8 mouse cellular contexts compared by ENCODE assay signal in the genomic region with DNA sequence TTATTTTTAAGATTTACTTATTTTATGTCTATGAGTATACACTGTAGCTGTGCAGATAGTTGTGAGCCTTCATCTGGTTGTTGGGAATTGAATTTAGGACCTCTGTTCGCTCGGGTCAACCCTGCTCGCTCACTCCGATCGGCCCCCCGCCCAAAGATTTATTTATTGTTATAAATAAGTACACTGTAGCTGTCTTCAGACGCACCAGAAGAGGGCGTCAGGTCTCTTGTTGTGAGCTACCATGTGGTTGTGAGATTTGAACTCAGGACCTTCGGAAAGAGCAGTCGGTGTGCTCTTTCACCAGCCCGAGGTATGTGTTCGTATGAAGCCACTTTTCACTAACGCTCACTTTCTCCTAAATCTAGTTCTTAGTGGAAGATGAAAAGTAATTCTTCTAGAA. TPM values are rescaled to one million over a fixed set of nuclear protein-coding genes. Genes with fewer than 3 reads are reported as not detected.
DNase-seq lines count a peak whose midpoint lies in the region; ATAC-seq lines count a peak whose summit lies in the region.

No protein-coding gene starts in this region.

- WGBS in hindbrain, embryonic 13.5 days = 48% methylated on average over 13 of the region's 13 CpGs
- WGBS in liver, embryonic 13.5 days (ENCODE audit: insufficient replicate concordance) = 32% methylated on average over 13 of the region's 13 CpGs

- H3K4me3 ChIP-seq in hindbrain, embryonic 13.5 days = peak overlapping the region; percentile 99
- peak overlapping the region; percentile 92 for H3K4me3 ChIP-seq in liver, embryonic 13.5 days (replicated peaks)

- H3K4me2 ChIP-seq in hindbrain, embryonic 13.5 days = peak overlapping the region; percentile 66
- peak overlapping the region; percentile 76 for H3K4me2 ChIP-seq in liver, embryonic 13.5 days

- peaks cover 24% of the 10 kb centered on the region for H3K4me1 ChIP-seq in hindbrain, embryonic 13.5 days (replicated peaks)
- H3K4me1 ChIP-seq in liver, embryonic 13.5 days (replicated peaks) = peaks cover 29% of the 10 kb centered on the region

- 0 out of 2 replicates have a peak overlapping the region, but pooled peaks have one; percentile 95 for H3K27ac ChIP-seq in hindbrain, embryonic 13.5 days
- peak overlapping the region; percentile 99 for H3K27ac ChIP-seq in liver, embryonic 13.5 days

- H3K9ac ChIP-seq in hindbrain, embryonic 13.5 days = peak overlapping the region; percentile 97
- peak overlapping the region; percentile 97 for H3K9ac ChIP-seq in liver, embryonic 13.5 days

- no peaks in the 10 kb centered on the region for H3K9me3 ChIP-seq in hindbrain, embryonic 13.5 days
- no peaks in the 10 kb centered on the region for H3K9me3 ChIP-seq in liver, embryonic 13.5 days (replicated peaks)

- peaks cover 32% of the 10 kb centered on the region for H3K36me3 ChIP-seq in hindbrain, embryonic 13.5 days
- H3K36me3 ChIP-seq in liver, embryonic 13.5 days = peaks cover 29% of the 10 kb centered on the region
- H3K36me3 ChIP-seq in splenic B cell, adult 2 months (ENCODE audit: control insufficient read depth, insufficient read depth, low read length, poor library complexity, severe bottlenecking) = peaks cover 3% of the 10 kb centered on the region; the same call in 1 of the 2 replicates

- ATAC-seq in hindbrain, embryonic 13.5 days (ENCODE audit: low FRiP score) = no peak
- ATAC-seq in liver, embryonic 13.5 days (ENCODE audit: low read depth) = no peak

- H3K27me3 ChIP-seq in hindbrain, embryonic 13.5 days = no peaks in the 10 kb centered on the region
- H3K27me3 ChIP-seq in liver, embryonic 13.5 days = no peaks in the 10 kb centered on the region
- H3K27me3 ChIP-seq in splenic B cell, adult 2 months (ENCODE audit: control insufficient read depth, insufficient read depth, low read length, poor library complexity, severe bottlenecking) = no peaks in the 10 kb centered on the region

- peak; percentile 12 to 44 for DNase-seq in adrenal gland, adult (ENCODE audit: inconsistent age in 2 of 2, low spot score in 1 of 2)
- DNase-seq in adrenal gland, adult 8-10 months = no peak
- DNase-seq in 3134 (ENCODE audit: extremely low read depth, insufficient read length, low spot score) = peak; percentile 32
- DNase-seq in c-Kit-positive CD71-positive TER-119-positive erythroid progenitor cells, embryonic 14.5 days (ENCODE audit: low spot score) = peak; percentile 28
- peak; percentile 20 for DNase-seq in liver, embryonic 13.5 days
- peak; percentile 44 for DNase-seq in splenic B cell, adult 2 months (ENCODE audit: low read depth, low spot score)
- DNase-seq in urinary bladder, adult 18-20 months (ENCODE audit: low spot score in 2 of 2) = no peak

RNA-seq across cellular contexts. Expression of gene Ankle2, which starts 0.8 kb away (rescaled TPM):
- total RNA-seq in adrenal gland, adult 8-10 months (2022) = 10 to 100 TPM; 44.0 to 55.5 (median 52.7) TPM
- 22.8 and 23.8 TPM in 2 replicates for polyA plus RNA-seq in hindbrain, embryonic 13.5 days (2015; fragmentation: Nextera tagmentation; extraction: Ambion mirVana)
- polyA plus RNA-seq in liver, embryonic 13.5 days (2015; fragmentation: Nextera tagmentation; extraction: Ambion mirVana) = 13.5 and 15.9 TPM in 2 replicates

RNA-seq across cellular contexts. Expression of gene Pgam5, which starts 38.1 kb away (rescaled TPM):
- 10 to 100 TPM; 49.0 to 59.0 (median 56.8) TPM for total RNA-seq in adrenal gland, adult 8-10 months (2022)
- polyA plus RNA-seq in hindbrain, embryonic 13.5 days (2015; fragmentation: Nextera tagmentation; extraction: Ambion mirVana) = 89.4 and 93.9 TPM in 2 replicates
- polyA plus RNA-seq in liver, embryonic 13.5 days (2015; fragmentation: Nextera tagmentation; extraction: Ambion mirVana) = 37.4 and 39.7 TPM in 2 replicates

RNA-seq across cellular contexts. Expression of gene Pxmp2, which starts 54.3 kb away (rescaled TPM):
- total RNA-seq in adrenal gland, adult 8-10 months (2022) = 10 to 100 TPM in 1 of 4 experiments, 1 to 10 TPM in 3; 6.2 to 15.7 (median 9.6) TPM
- polyA plus RNA-seq in hindbrain, embryonic 13.5 days (2015; fragmentation: Nextera tagmentation; extraction: Ambion mirVana) = 9.8 and 10.5 TPM in 2 replicates
- 34.1 and 34.3 TPM in 2 replicates for polyA plus RNA-seq in liver, embryonic 13.5 days (2015; fragmentation: Nextera tagmentation; extraction: Ambion mirVana)

RNA-seq across cellular contexts. Expression of gene Pole, which starts 54.5 kb away (rescaled TPM):
- 1 to 10 TPM; 2.8 to 3.6 (median 3.1) TPM for total RNA-seq in adrenal gland, adult 8-10 months (2022)
- 8.2 and 9.1 TPM in 2 replicates for polyA plus RNA-seq in hindbrain, embryonic 13.5 days (2015; fragmentation: Nextera tagmentation; extraction: Ambion mirVana)
- polyA plus RNA-seq in liver, embryonic 13.5 days (2015; fragmentation: Nextera tagmentation; extraction: Ambion mirVana) = 20.6 and 21.8 TPM in 2 replicates

RNA-seq across cellular contexts. Expression of gene Golga3, which starts 55.1 kb away (rescaled TPM):
- 10 to 100 TPM; 41.4 to 51.2 (median 47.0) TPM for total RNA-seq in adrenal gland, adult 8-10 months (2022)
- 22.1 and 22.9 TPM in 2 replicates for polyA plus RNA-seq in hindbrain, embryonic 13.5 days (2015; fragmentation: Nextera tagmentation; extraction: Ambion mirVana)
- polyA plus RNA-seq in liver, embryonic 13.5 days (2015; fragmentation: Nextera tagmentation; extraction: Ambion mirVana) = 6.7 and 7.9 TPM in 2 replicates

Comparison
In these comparisons a context has a peak if more than half of its experiments do, and no peak if none do; other contexts are left out.
1. DNase-seq: peak in adrenal gland, adult (2 of 2), 3134 (single experiment), c-Kit-positive CD71-positive TER-119-positive erythroid progenitor cells, embryonic 14.5 days (single experiment), liver, embryonic 13.5 days (single experiment) and splenic B cell, adult 2 months (single experiment); none in adrenal gland, adult 8-10 months (single experiment) and urinary bladder, adult 18-20 months (0 of 2).